Mouse (Mus musculus) cerebral cortex, adult 2 months (tissue): ENCODE data around the gene Med16.

Experiments used
- WGBS: fragments of 180-500 bp; shearing (Covaris S2); methylation state at CpG from one replicate; pipeline ENCODE4 v1.1.7; 2018; 5-methylcytosine and 5-hydroxymethylcytosine counted together

Med16 gene

GRCm38 (mm10) chr10:79917532-79918100 is 8.9 kb upstream of the Med16 start:
- WGBS = 63% methylated on average over 5 of the region's 5 CpGs

GRCm38 (mm10) chr10:79916808-79917531 is 8.2 kb upstream of the Med16 start, which contains the start of gene Kiss1r:
Gene Kiss1r (plus strand): TSS chr10:79916971.
- WGBS = 1% methylated on average over 42 of the region's 42 CpGs

GRCm38 (mm10) chr10:79916081-79916480 is 7.4 kb upstream of the Med16 start:
- WGBS = 5% methylated on average over 8 of the region's 8 CpGs

- WGBS = 46% methylated on average over 7 of the region's 7 CpGs
Observed at GRCm38 (mm10) chr10:79914948-79915596, 6.3 kb upstream of the Med16 start.

GRCm38 (mm10) chr10:79914131-79914947 is 5.6 kb upstream of the Med16 start:
- 64% methylated on average over 9 of the region's 11 CpGs for WGBS

- WGBS = 76% methylated on average over 20 of the region's 20 CpGs
Observed at GRCm38 (mm10) chr10:79912412-79912811, 3.7 kb upstream of the Med16 start.

GRCm38 (mm10) chr10:79910556-79910955 is 1.8 kb upstream of the Med16 start, which contains the start of gene Gm26602:
Gene Gm26602 (plus strand): TSS chr10:79910856.
- 92% methylated on average over 4 of the region's 4 CpGs for WGBS

GRCm38 (mm10) chr10:79909092-79909922 is 584 bp upstream of the Med16 start:
- 16% methylated on average over 14 of the region's 14 CpGs for WGBS

- 94% methylated on average over 10 of the region's 10 CpGs for WGBS
Observed at GRCm38 (mm10) chr10:79907415-79907814, 1.3 kb downstream of the Med16 start.

GRCm38 (mm10) chr10:79906712-79907111 is 2.0 kb downstream of the Med16 start:
- WGBS = 94% methylated on average over 9 of the region's 9 CpGs

- 21% methylated on average over 2 of the region's 2 CpGs for WGBS
Observed at GRCm38 (mm10) chr10:79900951-79901410, 7.7 kb downstream of the Med16 start.

GRCm38 (mm10) chr10:79897316-79898245 is 11.1 kb downstream of the Med16 start:
- 66% methylated on average over 20 of the region's 20 CpGs for WGBS

GRCm38 (mm10) chr10:79896814-79897213 is 11.9 kb downstream of the Med16 start:
- 85% methylated on average over 13 of the region's 13 CpGs for WGBS

- 74% methylated on average over 16 of the region's 16 CpGs for WGBS
Observed at GRCm38 (mm10) chr10:79896306-79896705, 12.4 kb downstream of the Med16 start.

- 44% methylated on average over 22 of the region's 22 CpGs for WGBS
Observed at GRCm38 (mm10) chr10:79892451-79893118, 16.1 kb downstream of the Med16 start.

GRCm38 (mm10) chr10:79890670-79891069 is 18.1 kb downstream of the Med16 start, which contains the start of gene Cfd:
Gene Cfd (plus strand): TSS chr10:79890853.
- WGBS = 52% methylated on average over 5 of the region's 5 CpGs

- WGBS = 85% methylated on average over 2 of the region's 2 CpGs
Observed at GRCm38 (mm10) chr10:79889386-79889785, 19.3 kb downstream of the Med16 start.

- 90% methylated on average over 8 of the region's 8 CpGs for WGBS
Observed at GRCm38 (mm10) chr10:79886611-79887010, 22.1 kb downstream of the Med16 start.

- whole genome bisulfite sequencing = 85% methylated on average over 6 of the region's 6 CpGs
Observed at GRCm38 (mm10) chr10:79886054-79886453, 22.7 kb downstream of the Med16 start, which contains the start of gene Elane. Gene Elane (plus strand): TSS chr10:79886247.
